Mouse (Mus musculus) forebrain, postnatal 0 days (tissue): ENCODE measurements at regions not wholly inside any gene's neighbourhood (a gene's known extent, or its start where the extent isn't known, plus 50 kb on each side); places are given as distances from the start of the nearest gene placed in this dataset.

Experiments used
- ATAC-seq: fragments of 200-750 bp; cut with Nextera tagmentation; 2 replicates; pipeline ENCODE4 v1.8.0; 2017; ENCODE audit warnings: mild to moderate bottlenecking, moderate library complexity
- DNase-seq: peaks from one replicate; pipeline ENCODE4 v3.0.0-alpha.2; 2015
- H3K27ac ChIP-seq: fragments of 300-500 bp; sonication (generic); 2 replicates; pipeline ENCODE4 v1.5.1; 2014; ENCODE audit warnings: low read depth, mild to moderate bottlenecking, antibody characterized with exemption, low read length, moderate library complexity, mixed read lengths
- H3K27me3 ChIP-seq: fragments of 300-500 bp; sonication (generic); 2 replicates; pipeline ENCODE4 v1.6.1; 2014; ENCODE audit warnings: mild to moderate bottlenecking, low read length, mixed read lengths; ENCODE audit not compliant: insufficient read depth
- H3K36me3 ChIP-seq: fragments of 300-500 bp; sonication (generic); 2 replicates; pipeline ENCODE4 v1.6.1; 2014; ENCODE audit warnings: mild to moderate bottlenecking, moderate library complexity; ENCODE audit not compliant: insufficient read depth
- H3K4me1 ChIP-seq: fragments of 300-500 bp; sonication (generic); 2 replicates; pipeline ENCODE4 v1.6.1; 2014; ENCODE audit warnings: antibody characterized with exemption; ENCODE audit not compliant: insufficient read depth
- H3K4me2 ChIP-seq: fragments of 300-500 bp; sonication (generic); 2 replicates; pipeline ENCODE4 v1.6.1; 2014; ENCODE audit warnings: low read depth, mild to moderate bottlenecking, moderate library complexity
- H3K4me3 ChIP-seq: fragments of 300-500 bp; sonication (generic); 2 replicates; pipeline ENCODE4 v1.5.1; 2014; ENCODE audit warnings: low read depth, low read length, mixed read lengths
- H3K9ac ChIP-seq: fragments of 300-500 bp; sonication (generic); 2 replicates; pipeline ENCODE4 v1.6.1; 2014; ENCODE audit warnings: mild to moderate bottlenecking
- H3K9me3 ChIP-seq: fragments of 300-500 bp; sonication (generic); 2 replicates; pipeline ENCODE4 v1.6.1; 2016; ENCODE audit warnings: low read length
- CTCF ChIP-seq: sonication (generic); IDR thresholded peaks from 2 replicates; pipeline ENCODE4 v1.5.1; 2016; ENCODE audit warnings: antibody characterized with exemption, control low read depth, low read depth
- WGBS: fragments of 180-500 bp; shearing (Covaris S2); extraction: QIAGEN DNeasy Blood & Tissue Kit; methylation state at CpG from one replicate; pipeline ENCODE4 v1.1.7; 2014; 5-methylcytosine and 5-hydroxymethylcytosine counted together

- DNase-seq (no peak), ATAC-seq (no peak)
- Histone ChIP-seq H3K4me2 (no peak overlapping the region), H3K4me1 (0 out of 2 replicates have a peak, but pooled peaks cover 11% of the 10 kb centered on the region), H3K27me3 (no peaks in the 10 kb centered on the region), H3K4me3 (no peak overlapping the region), H3K36me3 (no peaks in the 10 kb centered on the region), H3K9ac (no peak overlapping the region), H3K27ac (no peak overlapping the region), H3K9me3 (no peaks in the 10 kb centered on the region)
- 39% methylated on average over 8 of the region's 8 CpGs for WGBS
- no peak for TF ChIP-seq CTCF
Measured at GRCm38 (mm10) chr4:31403976-31404375, 559.9 kb upstream of the Map3k7 start.

- DNase-seq, result peak; percentile 52
- peak overlapping the region; percentile 6; the same call in 1 of the 2 replicates for H3K4me3 ChIP-seq
- WGBS, result 22% methylated on average over 16 of the region's 16 CpGs
Measured at GRCm38 (mm10) chr4:31404840-31405714, 558.8 kb upstream of the Map3k7 start.

GRCm38 (mm10) chr4:31410157-31410556, 553.7 kb upstream of the Map3k7 start:
- no peak for ATAC-seq
- Histone ChIP-seq H3K4me2 (no peak overlapping the region), H3K36me3 (no peaks in the 10 kb centered on the region), H3K27me3 (no peaks in the 10 kb centered on the region), H3K9ac (no peak overlapping the region), H3K4me3 (no peak overlapping the region), H3K27ac (no peak overlapping the region), H3K4me1 (0 out of 2 replicates have a peak, but pooled peaks cover 6% of the 10 kb centered on the region), H3K9me3 (no peaks in the 10 kb centered on the region)
- peak; percentile 32 for DNase-seq
- WGBS, result 48% methylated on average over 3 of the region's 3 CpGs
- TF ChIP-seq CTCF, result no peak

More at GRCm38 (mm10) chr4:31404840-31405714, 558.8 kb upstream of the Map3k7 start:
- H3K27me3 ChIP-seq, result no peaks in the 10 kb centered on the region
- no peak overlapping the region for H3K9ac ChIP-seq
- H3K4me2 ChIP-seq, result peak overlapping the region; percentile 32
- TF ChIP-seq CTCF, result no peak
- 0 out of 2 replicates have a peak, but pooled peaks cover 11% of the 10 kb centered on the region for H3K4me1 ChIP-seq
- H3K36me3 ChIP-seq, result no peaks in the 10 kb centered on the region
- ATAC-seq, result peak; percentile 75
- H3K9me3 ChIP-seq, result no peaks in the 10 kb centered on the region
- H3K27ac ChIP-seq, result peak overlapping the region; percentile 1; the same call in 1 of the 2 replicates

GRCm38 (mm10) chr4:31411770-31412525, 551.9 kb upstream of the Map3k7 start:
- Histone ChIP-seq H3K36me3 (no peaks in the 10 kb centered on the region), H3K9me3 (no peaks in the 10 kb centered on the region), H3K4me1 (no peaks in the 10 kb centered on the region), H3K27ac (no peak overlapping the region), H3K9ac (no peak overlapping the region), H3K4me3 (no peak overlapping the region), H3K27me3 (no peaks in the 10 kb centered on the region), H3K4me2 (no peak overlapping the region)
- no peak for ATAC-seq
- no peak for DNase-seq
- 76% methylated on average over 9 of the region's 9 CpGs for WGBS
- no peak for TF ChIP-seq CTCF

- TF ChIP-seq CTCF, result no peak
- 91% methylated on average over 4 of the region's 4 CpGs for WGBS
- ATAC-seq, result no peak
Measured at GRCm38 (mm10) chr4:31417161-31417560, 546.7 kb upstream of the Map3k7 start.

GRCm38 (mm10) chr4:31419240-31419639, 544.7 kb upstream of the Map3k7 start:
- Histone ChIP-seq H3K9me3 (no peaks in the 10 kb centered on the region), H3K27me3 (no peaks in the 10 kb centered on the region), H3K9ac (0 out of 2 replicates have a peak overlapping the region, but pooled peaks have one; percentile 26), H3K27ac (0 out of 2 replicates have a peak overlapping the region, but pooled peaks have one; percentile 9), H3K4me1 (no peaks in the 10 kb centered on the region), H3K4me2 (no peak overlapping the region), H3K4me3 (no peak overlapping the region), H3K36me3 (no peaks in the 10 kb centered on the region)
- WGBS, result 7% methylated on average over 6 of the region's 6 CpGs
- DNase-seq (peak; percentile 92), ATAC-seq (peak; percentile 58)
- TF ChIP-seq CTCF, result peak; percentile 88

More at GRCm38 (mm10) chr4:31417161-31417560, 546.7 kb upstream of the Map3k7 start:
- no peaks in the 10 kb centered on the region for H3K27me3 ChIP-seq
- no peaks in the 10 kb centered on the region for H3K36me3 ChIP-seq
- H3K27ac ChIP-seq, result no peak overlapping the region
- H3K9me3 ChIP-seq, result no peaks in the 10 kb centered on the region
- no peak for DNase-seq
- H3K9ac ChIP-seq, result no peak overlapping the region
- H3K4me1 ChIP-seq, result no peaks in the 10 kb centered on the region
- H3K4me2 ChIP-seq, result no peak overlapping the region
- no peak overlapping the region for H3K4me3 ChIP-seq
